Mouse (Mus musculus) neural tube, embryonic 15.5 days (tissue): ENCODE measurements around the gene Slco2b1. TPM values are rescaled to one million over a fixed set of nuclear protein-coding genes. Genes with fewer than 3 reads are reported as not detected.

ENCODE experiments used
- ATAC-seq: fragments of 200-750 bp; cut with Nextera tagmentation; 2 replicates; pipeline ENCODE4 v1.8.0; 2017; ENCODE audit warnings: mild to moderate bottlenecking, moderate TSS enrichment, moderate library complexity; ENCODE audit not compliant: low FRiP score
- H3K27ac ChIP-seq: fragments of 300-500 bp; sonication (generic); replicated peaks from 2 replicates; pipeline ENCODE4 v1.5.1; 2015; ENCODE audit warnings: mild to moderate bottlenecking, inconsistent platforms
- H3K27me3 ChIP-seq: fragments of 300-500 bp; sonication (generic); replicated peaks from 2 replicates; pipeline ENCODE4 v1.6.1; 2015; ENCODE audit warnings: inconsistent platforms
- H3K36me3 ChIP-seq: fragments of 300-500 bp; sonication (generic); 2 replicates; pipeline ENCODE4 v1.6.1; 2015; ENCODE audit warnings: inconsistent platforms
- H3K4me1 ChIP-seq: fragments of 300-500 bp; sonication (generic); 2 replicates; pipeline ENCODE4 v1.6.1; 2015; ENCODE audit warnings: inconsistent platforms
- H3K4me2 ChIP-seq: fragments of 300-500 bp; sonication (generic); 2 replicates; pipeline ENCODE4 v1.6.1; 2015; ENCODE audit warnings: inconsistent platforms, mild to moderate bottlenecking, moderate library complexity
- H3K4me3 ChIP-seq: fragments of 300-500 bp; sonication (generic); replicated peaks from 2 replicates; pipeline ENCODE4 v1.5.1; 2015; ENCODE audit warnings: mild to moderate bottlenecking, inconsistent platforms
- H3K9ac ChIP-seq: fragments of 300-500 bp; sonication (generic); replicated peaks from 2 replicates; pipeline ENCODE4 v1.6.1; 2015; ENCODE audit warnings: mild to moderate bottlenecking, inconsistent platforms
- H3K9me3 ChIP-seq: fragments of 300-500 bp; sonication (generic); replicated peaks from 2 replicates; pipeline ENCODE4 v1.6.1; 2016; ENCODE audit warnings: inconsistent platforms
- WGBS: fragments of 180-500 bp; shearing (Covaris S2); methylation state at CpG from one replicate; pipeline ENCODE4 v1.1.7; 2015; ENCODE audit warnings: mixed read lengths; 5-methylcytosine and 5-hydroxymethylcytosine counted together
- polyA plus RNA-seq: library from polyadenylated mRNA; unstranded; fragments of >200 nt; fragmentation: Nextera tagmentation; extraction: Ambion mirVana; gene quantifications from 2 replicates; pipeline ENCODE4 v1.2.1, GENCODE M21; 2015

Gene Slco2b1
- polyA plus RNA-seq, 1 experiment from 2014 or later, result 6.1 TPM

- 92% methylated on average over 10 of the region's 10 CpGs for WGBS
- Histone ChIP-seq H3K36me3 (no peaks in the 10 kb centered on the region), H3K9ac (no peak overlapping the region), H3K27ac (no peak overlapping the region), H3K4me2 (no peak overlapping the region), H3K4me3 (no peak overlapping the region), H3K27me3 (peaks cover 3% of the 10 kb centered on the region; the same call in 1 of the 2 replicates), H3K4me1 (peaks cover 17% of the 10 kb centered on the region), H3K9me3 (no peaks in the 10 kb centered on the region)
- no peak for ATAC-seq
Measured at GRCm38 (mm10) chr7:99665731-99666452, 45.2 kb downstream of the Slco2b1 start.

DNA sequence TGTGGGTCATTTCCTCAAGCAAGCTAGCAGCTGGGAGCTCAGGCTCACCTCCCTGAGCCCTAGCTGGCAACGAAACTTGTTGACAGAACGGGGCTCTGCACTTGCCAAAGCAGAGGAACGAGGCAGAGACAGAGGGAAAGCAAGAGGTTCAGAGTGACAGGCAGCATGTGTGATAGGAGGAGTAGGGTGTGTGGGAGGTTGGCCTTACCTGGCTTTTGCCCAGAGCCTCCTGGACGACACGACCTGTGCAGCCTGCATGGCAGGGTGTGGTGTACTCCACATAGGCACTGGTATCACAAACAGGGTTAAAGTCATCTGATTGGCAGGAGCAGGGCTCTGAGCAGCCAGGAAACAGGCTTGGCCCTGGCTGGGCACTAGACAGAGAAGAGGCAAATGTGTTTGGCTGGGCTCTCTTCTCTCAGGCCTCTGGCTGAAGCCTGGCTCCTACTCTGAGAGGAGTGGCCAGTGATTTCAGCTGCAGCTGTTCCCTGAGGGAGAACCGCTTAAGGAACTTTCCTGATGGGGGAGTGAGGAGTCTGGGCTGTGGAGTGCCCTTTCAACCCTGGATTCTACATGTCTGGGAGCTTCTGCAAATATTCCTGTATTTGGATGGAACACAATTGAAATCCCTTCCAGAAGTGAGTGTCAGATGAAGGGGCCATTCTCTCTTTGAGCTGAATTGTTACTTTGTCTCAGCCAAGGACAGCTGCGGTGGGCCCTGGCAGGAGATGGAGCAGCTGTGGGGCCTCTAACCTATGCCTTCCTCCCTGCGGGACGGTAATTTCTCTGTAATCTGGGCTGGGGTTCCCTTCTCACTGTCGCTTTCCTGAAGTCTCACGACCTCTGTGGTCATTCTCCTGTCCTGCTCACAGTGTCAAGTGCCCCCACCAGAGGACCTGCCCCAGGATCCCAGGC, 46.3 kb downstream of the Slco2b1 start:
- no peak overlapping the region for H3K9ac ChIP-seq
- H3K27ac ChIP-seq, result peak overlapping the region; percentile 51; the same call in 1 of the 2 replicates
- H3K4me2 ChIP-seq, result no peak overlapping the region
- H3K36me3 ChIP-seq, result no peaks in the 10 kb centered on the region
- peaks cover 3% of the 10 kb centered on the region; the same call in 1 of the 2 replicates for H3K27me3 ChIP-seq
- no peaks in the 10 kb centered on the region for H3K9me3 ChIP-seq
- H3K4me1 ChIP-seq, result peaks cover 17% of the 10 kb centered on the region
- WGBS, result 52% methylated on average over 11 of the region's 11 CpGs
- no peak overlapping the region for H3K4me3 ChIP-seq
- no peak for ATAC-seq

- Histone ChIP-seq H3K4me1 (peaks cover 12% of the 10 kb centered on the region), H3K36me3 (no peaks in the 10 kb centered on the region), H3K27ac (no peak overlapping the region), H3K27me3 (peaks cover 3% of the 10 kb centered on the region; the same call in 1 of the 2 replicates), H3K9ac (no peak overlapping the region), H3K4me2 (no peak overlapping the region), H3K4me3 (no peak overlapping the region), H3K9me3 (no peaks in the 10 kb centered on the region)
- no peak for ATAC-seq
- WGBS, result 90% methylated on average over 9 of the region's 9 CpGs
Measured at GRCm38 (mm10) chr7:99663507-99664220, 47.5 kb downstream of the Slco2b1 start.

GRCm38 (mm10) chr7:99662311-99662710, 48.8 kb downstream of the Slco2b1 start:
- Histone ChIP-seq H3K9ac (no peak overlapping the region), H3K27me3 (peaks cover 3% of the 10 kb centered on the region; the same call in 1 of the 2 replicates), H3K36me3 (no peaks in the 10 kb centered on the region), H3K9me3 (no peaks in the 10 kb centered on the region), H3K27ac (no peak overlapping the region), H3K4me3 (no peak overlapping the region), H3K4me1 (peaks cover 7% of the 10 kb centered on the region), H3K4me2 (no peak overlapping the region)
- WGBS, result 86% methylated on average over 2 of the region's 2 CpGs
- no peak for ATAC-seq

- peaks cover 7% of the 10 kb centered on the region for H3K4me1 ChIP-seq
- no peak for ATAC-seq
- no peak overlapping the region for H3K4me2 ChIP-seq
- H3K4me3 ChIP-seq, result no peak overlapping the region
- peaks cover 3% of the 10 kb centered on the region; the same call in 1 of the 2 replicates for H3K27me3 ChIP-seq
- H3K36me3 ChIP-seq, result no peaks in the 10 kb centered on the region
- no peak overlapping the region for H3K9ac ChIP-seq
- H3K27ac ChIP-seq, result no peak overlapping the region
- 71% methylated on average over 14 of the region's 14 CpGs for WGBS
- no peaks in the 10 kb centered on the region for H3K9me3 ChIP-seq
Measured at GRCm38 (mm10) chr7:99661571-99662230, 49.4 kb downstream of the Slco2b1 start.

DNA sequence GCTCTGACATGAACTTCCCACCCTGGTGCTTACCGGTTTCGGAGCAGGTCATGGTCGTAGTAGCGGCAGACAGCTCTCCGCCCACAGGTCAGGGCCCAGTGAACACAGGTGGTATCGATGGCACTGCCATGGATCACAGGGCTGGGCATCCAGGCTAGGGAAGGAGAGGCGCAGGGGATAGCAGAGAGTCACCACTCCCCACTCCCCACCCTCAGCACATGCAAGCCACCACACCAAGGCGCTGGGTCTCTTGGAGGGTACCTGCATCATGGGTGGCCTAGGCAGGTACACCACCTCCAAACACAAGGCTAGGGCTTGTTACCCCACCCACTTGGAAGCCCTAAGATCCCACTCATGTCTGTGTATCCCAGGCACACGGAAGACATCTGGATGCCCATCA, 50.1 kb downstream of the Slco2b1 start:
- 92% methylated on average over 9 of the region's 9 CpGs for WGBS
- Histone ChIP-seq H3K4me3 (no peak overlapping the region), H3K4me1 (peaks cover 7% of the 10 kb centered on the region), H3K4me2 (no peak overlapping the region), H3K9ac (no peak overlapping the region), H3K9me3 (no peaks in the 10 kb centered on the region), H3K36me3 (no peaks in the 10 kb centered on the region), H3K27ac (no peak overlapping the region), H3K27me3 (peaks cover 3% of the 10 kb centered on the region; the same call in 1 of the 2 replicates)
- ATAC-seq, result no peak

DNA sequence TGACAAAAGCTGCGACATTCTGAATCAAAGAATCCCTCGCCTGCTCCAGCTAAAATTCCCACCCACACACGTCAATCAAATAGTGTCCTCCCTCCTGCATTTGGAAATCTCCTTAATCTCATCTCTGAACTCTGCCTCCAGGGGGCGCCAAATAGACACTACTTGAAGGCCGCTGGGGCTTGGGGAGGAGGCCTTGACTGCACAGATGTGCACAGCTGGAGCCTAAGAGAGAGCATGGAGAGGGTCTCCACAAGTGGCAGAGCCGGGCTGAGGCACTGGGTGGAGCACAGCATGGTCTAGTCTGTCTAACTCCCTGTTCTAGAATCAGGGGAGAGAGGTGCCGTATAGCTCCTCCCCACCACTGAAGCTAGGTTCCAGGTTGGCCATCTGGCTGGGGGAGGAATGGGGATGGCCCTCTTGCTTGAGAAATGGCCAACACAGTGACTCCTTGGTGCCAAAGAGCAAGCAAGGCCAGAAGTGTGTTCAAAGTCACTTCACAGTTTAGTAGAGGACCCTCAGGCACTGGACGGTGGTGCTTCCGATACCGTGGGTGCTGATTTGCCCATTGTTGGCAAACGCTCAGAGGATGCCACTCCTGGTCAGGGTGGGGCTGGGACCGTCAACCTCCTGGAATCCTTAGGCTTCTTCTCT, 51.6 kb downstream of the Slco2b1 start:
- Histone ChIP-seq H3K36me3 (no peaks in the 10 kb centered on the region), H3K9me3 (no peaks in the 10 kb centered on the region), H3K4me3 (no peak overlapping the region), H3K4me1 (peaks cover 3% of the 10 kb centered on the region), H3K27ac (no peak overlapping the region), H3K4me2 (no peak overlapping the region), H3K27me3 (peaks cover 3% of the 10 kb centered on the region; the same call in 1 of the 2 replicates), H3K9ac (no peak overlapping the region)
- ATAC-seq, result no peak
- WGBS, result 49% methylated on average over 12 of the region's 12 CpGs

- no peak overlapping the region for H3K4me2 ChIP-seq
Measured at GRCm38 (mm10) chr7:99654244-99654643, 56.9 kb downstream of the Slco2b1 start.

GRCm38 (mm10) chr7:99649585-99649984, 61.6 kb downstream of the Slco2b1 start:
- Histone ChIP-seq H3K4me1 (peaks cover 23% of the 10 kb centered on the region), H3K4me3 (no peak overlapping the region), H3K9ac (no peak overlapping the region), H3K9me3 (no peaks in the 10 kb centered on the region), H3K27ac (no peak overlapping the region), H3K36me3 (no peaks in the 10 kb centered on the region), H3K4me2 (no peak overlapping the region), H3K27me3 (no peaks in the 10 kb centered on the region)
- no peak for ATAC-seq
- 27% methylated on average over 4 of the region's 4 CpGs for WGBS

More at GRCm38 (mm10) chr7:99654244-99654643, 56.9 kb downstream of the Slco2b1 start:
- H3K9me3 ChIP-seq, result no peaks in the 10 kb centered on the region
- no peaks in the 10 kb centered on the region for H3K36me3 ChIP-seq
- H3K9ac ChIP-seq, result no peak overlapping the region
- peaks cover 18% of the 10 kb centered on the region for H3K4me1 ChIP-seq
- H3K4me3 ChIP-seq, result no peak overlapping the region
- 85% methylated on average over 11 of the region's 11 CpGs for WGBS
- no peak for ATAC-seq
- H3K27me3 ChIP-seq, result no peaks in the 10 kb centered on the region
- no peak overlapping the region for H3K27ac ChIP-seq

DNA sequence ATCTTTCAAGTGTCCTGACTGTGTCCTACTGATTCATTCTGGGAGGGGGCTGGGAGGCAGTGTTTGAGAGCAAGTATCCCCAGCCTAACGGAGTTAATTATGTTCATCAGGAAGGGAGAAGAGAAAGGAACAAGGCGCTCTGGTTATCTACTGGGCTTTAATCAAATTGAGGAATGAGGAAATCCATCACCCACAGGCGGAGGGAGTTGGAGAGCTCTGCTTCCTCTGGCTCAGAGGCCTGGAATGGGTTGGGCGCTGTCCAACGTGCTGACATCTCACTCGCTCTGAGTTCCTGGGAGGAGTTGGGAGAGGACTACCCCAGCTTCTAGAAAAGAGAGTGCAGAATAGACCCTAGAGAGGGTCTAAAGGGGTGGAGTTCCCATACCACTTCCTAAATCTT, 62.5 kb downstream of the Slco2b1 start:
- Histone ChIP-seq H3K4me2 (no peak overlapping the region), H3K4me3 (no peak overlapping the region), H3K36me3 (no peaks in the 10 kb centered on the region), H3K27me3 (no peaks in the 10 kb centered on the region), H3K4me1 (peaks cover 23% of the 10 kb centered on the region), H3K9ac (no peak overlapping the region), H3K9me3 (no peaks in the 10 kb centered on the region), H3K27ac (no peak overlapping the region)
- WGBS, result 6% methylated on average over 6 of the region's 6 CpGs
- ATAC-seq, result no peak
